Mouse (Mus musculus) CH12.LX (cell line): ENCODE data around the gene Mettl16. TPM values are rescaled to one million over a fixed set of nuclear protein-coding genes. Genes with fewer than 3 reads are reported as not detected.

Experiments
- DNase-seq: peaks from one replicate; pipeline ENCODE4 v3.0.0-alpha.2; 2013; ENCODE audit errors: extremely low read depth
- H3K27ac ChIP-seq: 2 replicates; pipeline ENCODE4 v1.5.1; 2012; ENCODE audit warnings: low read depth, mild to moderate bottlenecking, control low read depth, moderate library complexity; ENCODE audit not compliant: insufficient read depth
- H3K27me3 ChIP-seq: replicated peaks from 2 replicates; pipeline ENCODE3; 2012; ENCODE audit warnings: inconsistent platforms
- H3K36me3 ChIP-seq, 2 experiments: replicated peaks in 1 of 2; 2 replicates each; pipeline versions ENCODE3 to v1.6.1; 2012; ENCODE audit warnings: inconsistent platforms in 1 of 2, low read length in 1 of 2, mild to moderate bottlenecking in 1 of 2, mixed read lengths in 1 of 2, moderate library complexity in 1 of 2; ENCODE audit not compliant: control insufficient read depth in 1 of 2, insufficient read depth in 1 of 2
- H3K4me1 ChIP-seq, 2 experiments: 2 replicates each; pipeline ENCODE4 v1.6.1; 2012; ENCODE audit warnings: inconsistent platforms in 1 of 2, moderate library complexity in 1 of 2; ENCODE audit not compliant: insufficient read depth in 2 of 2, control insufficient read depth in 1 of 2
- H3K4me2 ChIP-seq: 2 replicates; pipeline ENCODE4 v1.6.1; 2012; ENCODE audit warnings: low read depth, mild to moderate bottlenecking, control low read depth; ENCODE audit not compliant: poor library complexity, insufficient read depth, severe bottlenecking
- H3K4me3 ChIP-seq, 3 experiments: fragments of 150-350 bp in 1 of 3; sonication (generic) in 1 of 3; replicated peaks in 1 of 3; 2 replicates each; pipeline versions ENCODE3 to v1.5.1; 2011 to 2012; ENCODE audit warnings: low read depth in 2 of 3, low read length in 2 of 3, mild to moderate bottlenecking in 2 of 3, moderate library complexity in 2 of 3, control low read depth in 1 of 3, improper control_type of control experiment in 1 of 3, inconsistent platforms in 1 of 3, mixed read lengths in 1 of 3; ENCODE audit not compliant: poor library complexity in 1 of 3
- H3K79me2 ChIP-seq: replicated peaks from 2 replicates; pipeline ENCODE4 v1.6.1; 2012; ENCODE audit warnings: mild to moderate bottlenecking, moderate library complexity; ENCODE audit not compliant: control insufficient read depth, poor library complexity, insufficient read depth, severe bottlenecking; ENCODE audit errors: extremely low read depth
- H3K9ac ChIP-seq: 2 replicates; pipeline ENCODE4 v1.6.1; 2012; ENCODE audit warnings: low read depth, mild to moderate bottlenecking, control low read depth, moderate library complexity; ENCODE audit not compliant: insufficient read depth
- H3K9me3 ChIP-seq: replicated peaks from 2 replicates; pipeline ENCODE3; 2012; ENCODE audit warnings: low read length, inconsistent platforms, mixed read lengths
- BHLHE40 ChIP-seq: IDR thresholded peaks from 2 replicates; pipeline ENCODE4 v1.6.1; 2011; ENCODE audit warnings: mild to moderate bottlenecking, low read depth, low read length, improper control_type of control experiment
- CHD1 ChIP-seq: IDR thresholded peaks from 2 replicates; pipeline ENCODE4 v1.6.1; 2012; ENCODE audit warnings: low read depth, low read length, improper control_type of control experiment, inconsistent platforms
- CHD2 ChIP-seq: IDR thresholded peaks from 2 replicates; pipeline ENCODE4 v1.6.1; 2011; ENCODE audit warnings: low read length, improper control_type of control experiment
- CTCF ChIP-seq, 2 experiments: IDR thresholded peaks in 1 of 2; conservative IDR thresholded peaks in 1 of 2; 2 replicates each; pipeline ENCODE4 v1.5.1; 2011 to 2012; ENCODE audit warnings: low read depth in 2 of 2, low read length in 2 of 2, improper control_type of control experiment in 1 of 2, inconsistent platforms in 1 of 2, mild to moderate bottlenecking in 1 of 2, moderate library complexity in 1 of 2
- E2F4 ChIP-seq: IDR thresholded peaks from 2 replicates; pipeline ENCODE4 v1.6.1; 2011; ENCODE audit warnings: low read depth, low read length, improper control_type of control experiment; ENCODE audit not compliant: insufficient replicate concordance
- ELF1 ChIP-seq: IDR thresholded peaks from 2 replicates; pipeline ENCODE4 v1.6.1; 2014; ENCODE audit warnings: low read depth, mild to moderate bottlenecking, inconsistent platforms, low read length, improper control_type of control experiment
- EP300 ChIP-seq: IDR thresholded peaks from 2 replicates; pipeline ENCODE4 v1.6.1; 2011; ENCODE audit warnings: low read length, improper control_type of control experiment
- ETS1 ChIP-seq: conservative IDR thresholded peaks from 2 replicates; pipeline ENCODE4 v1.6.1; 2012; ENCODE audit warnings: low read depth, mild to moderate bottlenecking, inconsistent platforms, low read length, improper control_type of control experiment, moderate library complexity
- GABPA ChIP-seq: IDR thresholded peaks from 2 replicates; pipeline ENCODE4 v1.6.1; 2012; ENCODE audit warnings: low read depth, low read length, improper control_type of control experiment, inconsistent platforms; ENCODE audit not compliant: insufficient replicate concordance
- HCFC1 ChIP-seq: IDR thresholded peaks from 2 replicates; pipeline ENCODE4 v1.6.1; 2012; ENCODE audit warnings: low read depth, mild to moderate bottlenecking, inconsistent platforms, low read length, improper control_type of control experiment
- IRF4 ChIP-seq: IDR thresholded peaks from 2 replicates; pipeline ENCODE4 v1.6.1; 2014; ENCODE audit warnings: low read depth, mild to moderate bottlenecking, inconsistent platforms, low read length, improper control_type of control experiment
- JUN ChIP-seq: IDR thresholded peaks from 2 replicates; pipeline ENCODE4 v1.6.1; 2011; ENCODE audit warnings: low read depth, mild to moderate bottlenecking, low read length, improper control_type of control experiment, moderate library complexity; ENCODE audit not compliant: insufficient read depth
- JUND ChIP-seq: conservative IDR thresholded peaks from 2 replicates; pipeline ENCODE4 v1.6.1; 2011; ENCODE audit warnings: low read depth, low read length, improper control_type of control experiment
- KAT2A ChIP-seq: IDR thresholded peaks from 2 replicates; pipeline ENCODE4 v1.6.1; 2012; ENCODE audit warnings: low read length, improper control_type of control experiment, inconsistent platforms; ENCODE audit not compliant: insufficient replicate concordance
- MAFK ChIP-seq: IDR thresholded peaks from 2 replicates; pipeline ENCODE4 v1.6.1; 2011; ENCODE audit warnings: low read length, improper control_type of control experiment; ENCODE audit not compliant: insufficient replicate concordance
- MAX ChIP-seq: IDR thresholded peaks from 2 replicates; pipeline ENCODE4 v1.6.1; 2011; ENCODE audit warnings: low read length, improper control_type of control experiment
- MAZ ChIP-seq: IDR thresholded peaks from 2 replicates; pipeline ENCODE4 v1.6.1; 2012; ENCODE audit warnings: low read depth, mild to moderate bottlenecking, inconsistent platforms, low read length, improper control_type of control experiment, moderate library complexity
- MEF2A ChIP-seq: IDR thresholded peaks from 2 replicates; pipeline ENCODE4 v1.6.1; 2014; ENCODE audit warnings: low read depth, mild to moderate bottlenecking, inconsistent platforms, low read length, improper control_type of control experiment, borderline replicate concordance
- MXI1 ChIP-seq: IDR thresholded peaks from 2 replicates; pipeline ENCODE4 v1.6.1; 2011; ENCODE audit warnings: mild to moderate bottlenecking, low read depth, low read length, improper control_type of control experiment
- MYC ChIP-seq: IDR thresholded peaks from 2 replicates; pipeline ENCODE4 v1.6.1; 2011; ENCODE audit warnings: low read depth, mild to moderate bottlenecking, improper control_type of control experiment, low read length
- NELFE ChIP-seq: IDR thresholded peaks from 2 replicates; pipeline ENCODE4 v1.6.1; 2011; ENCODE audit warnings: low read depth, low read length, improper control_type of control experiment
- NRF1 ChIP-seq: IDR thresholded peaks from 2 replicates; pipeline ENCODE4 v1.6.1; 2014; ENCODE audit warnings: low read depth, mild to moderate bottlenecking, inconsistent platforms, low read length, improper control_type of control experiment, moderate library complexity
- PAX5 ChIP-seq: IDR thresholded peaks from 2 replicates; pipeline ENCODE4 v1.6.1; 2012; ENCODE audit warnings: low read length, inconsistent platforms, mixed read lengths
- POLR2A ChIP-seq: IDR thresholded peaks from 2 replicates; pipeline ENCODE4 v1.6.1; 2011; ENCODE audit warnings: low read depth, mild to moderate bottlenecking, improper control_type of control experiment, low read length
- POLR2AphosphoS2 ChIP-seq: IDR thresholded peaks from 2 replicates; pipeline ENCODE4 v1.6.1; 2011; ENCODE audit warnings: low read depth, low read length, improper control_type of control experiment
- RAD21 ChIP-seq: IDR thresholded peaks from 2 replicates; pipeline ENCODE4 v1.6.1; 2011; ENCODE audit warnings: low read depth, mild to moderate bottlenecking, low read length, improper control_type of control experiment, moderate library complexity
- RCOR1 ChIP-seq: conservative IDR thresholded peaks from 2 replicates; pipeline ENCODE4 v1.6.1; 2012; ENCODE audit warnings: low read depth, mild to moderate bottlenecking, inconsistent platforms, low read length, improper control_type of control experiment
- SIN3A ChIP-seq: IDR thresholded peaks from 2 replicates; pipeline ENCODE4 v1.6.1; 2012; ENCODE audit warnings: low read length, improper control_type of control experiment, inconsistent platforms
- SMC3 ChIP-seq: IDR thresholded peaks from 2 replicates; pipeline ENCODE4 v1.6.1; 2011; ENCODE audit warnings: low read depth, low read length, improper control_type of control experiment
- TBP ChIP-seq: conservative IDR thresholded peaks from 2 replicates; pipeline ENCODE4 v1.6.1; 2011; ENCODE audit warnings: low read depth, low read length, improper control_type of control experiment
- TCF12 ChIP-seq: IDR thresholded peaks from 2 replicates; pipeline ENCODE4 v1.6.1; 2014; ENCODE audit warnings: low read depth, mild to moderate bottlenecking, inconsistent platforms, low read length, improper control_type of control experiment
- UBTF ChIP-seq: IDR thresholded peaks from 2 replicates; pipeline ENCODE4 v1.6.1; 2012; ENCODE audit warnings: low read depth, mild to moderate bottlenecking, inconsistent platforms, low read length, improper control_type of control experiment, moderate library complexity
- USF1 ChIP-seq: IDR thresholded peaks from 2 replicates; pipeline ENCODE4 v1.6.1; 2014; ENCODE audit warnings: low read depth, mild to moderate bottlenecking, inconsistent platforms, low read length, improper control_type of control experiment
- USF2 ChIP-seq: conservative IDR thresholded peaks from 2 replicates; pipeline ENCODE4 v1.6.1; 2011; ENCODE audit warnings: low read depth, low read length, improper control_type of control experiment
- ZC3H11A ChIP-seq: IDR thresholded peaks from 2 replicates; pipeline ENCODE4 v1.6.1; 2012; ENCODE audit warnings: low read depth, mild to moderate bottlenecking, inconsistent platforms, low read length, improper control_type of control experiment
- ZKSCAN1 ChIP-seq: IDR thresholded peaks from 2 replicates; pipeline ENCODE4 v1.6.1; 2012; ENCODE audit warnings: low read depth, inconsistent platforms, low read length, improper control_type of control experiment, borderline replicate concordance
- ZMIZ1 ChIP-seq: IDR thresholded peaks from 2 replicates; pipeline ENCODE4 v1.6.1; 2012; ENCODE audit warnings: low read depth, mild to moderate bottlenecking, inconsistent platforms, low read length, improper control_type of control experiment
- ZNF384 ChIP-seq: IDR thresholded peaks from 2 replicates; pipeline ENCODE4 v1.6.1; 2012; ENCODE audit warnings: low read depth, low read length, improper control_type of control experiment, inconsistent platforms
- dilution Hi-C: fragments of 300-500 bp; cut with MboI; formaldehyde crosslinking; loops from 2 replicates; pipeline ENCODE4 v1.14.3; 2020; ENCODE audit warnings: low sequenced_read_pairs; ENCODE audit not compliant: extremely low pct_unique_long_range_greater_than_20kb, extremely low pct_ligation_motif_present
- in situ Hi-C: fragments of 300-500 bp; cut with MboI; formaldehyde crosslinking; loops from 3 replicates; pipeline ENCODE4 v1.14.3; 2019; ENCODE audit warnings: low sequenced_read_pairs, low pct_ligation_motif_present, low pct_unique_long_range_greater_than_20kb, mixed read lengths
- polyA plus RNA-seq: library from polyadenylated mRNA; unstranded; fragments of >175 nt; gene quantifications from 2 replicates; pipeline ENCODE4 v1.2.1, GENCODE M21; 2012; ENCODE audit warnings: low read depth; ENCODE audit not compliant: insufficient read length
- total RNA-seq, 2 experiments: library from RNA; depleted of rRNA; stranded (reverse); fragments of 300-350 nt in 1 of 2; fragments of >200 nt in 1 of 2; gene quantifications; 2 replicates each; pipeline ENCODE4 v1.2.3; 2012 to 2014

The Mettl16 gene
- total and polyA plus RNA-seq, 3 experiments = 79.3 to 119 (median 80.0) TPM

DNA sequence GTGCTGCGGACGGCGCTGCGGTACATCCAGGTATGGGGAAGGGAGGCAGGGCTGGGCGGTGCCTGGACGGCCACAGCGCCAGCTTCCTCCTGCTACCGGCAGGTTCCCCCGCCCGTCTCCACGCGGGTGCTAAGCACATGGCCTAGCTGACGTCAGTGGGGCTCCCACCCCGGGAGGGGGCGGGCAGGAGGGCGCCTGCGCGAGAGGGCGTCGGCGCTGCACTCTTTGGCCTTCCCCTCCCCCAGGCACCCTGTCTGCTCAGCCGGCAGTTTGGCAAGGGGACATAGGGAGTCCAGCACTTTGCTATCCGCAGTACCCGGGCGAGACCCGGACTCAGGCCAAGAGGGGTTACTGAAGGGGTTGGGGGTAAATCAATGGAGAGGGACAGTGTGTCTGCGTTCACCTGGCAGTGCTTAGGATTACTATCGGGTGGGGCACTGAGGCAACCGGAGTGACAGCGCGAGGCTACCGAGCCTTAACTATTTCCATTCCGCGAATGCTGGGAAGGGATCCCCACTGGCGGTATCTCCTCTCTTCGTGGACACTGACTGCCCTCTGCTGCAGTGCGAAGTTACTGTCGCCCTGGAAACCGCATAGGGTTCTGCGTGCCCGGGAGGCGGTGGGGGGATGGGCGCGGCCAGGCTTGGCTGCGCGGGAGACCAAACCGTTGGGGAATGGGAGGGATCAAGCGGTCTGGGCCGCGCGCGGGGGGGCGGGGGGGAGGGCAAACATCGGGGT, 67.2 kb downstream of the Mettl16 start:
- H3K9me3 ChIP-seq = no peaks in the 10 kb centered on the region
- H3K79me2 ChIP-seq = peaks cover 7% of the 10 kb centered on the region
- peaks cover 22 to 63% of the 10 kb centered on the region in 2 experiments for H3K36me3 ChIP-seq
- peak overlapping the region; percentile 77 for H3K27ac ChIP-seq
- peaks cover 24 to 72% of the 10 kb centered on the region in 2 experiments for H3K4me1 ChIP-seq
- in situ Hi-C loops = loop anchor here (25.0 kb wide), 1 partner anchor 451 kb away; no protein-coding TSS in a partner anchor
- no peaks in the 10 kb centered on the region for H3K27me3 ChIP-seq
- H3K4me3 ChIP-seq = peak overlapping the region; percentile 57 to 64 (median 60)
- dilution Hi-C loops = no loop called here
- TF ChIP-seq ZMIZ1 (peak; percentile 27; the same call in 1 of the 2 replicates), NELFE (peak; percentile 66), USF2 (peak; percentile 41; the same call in 1 of the 2 replicates), SMC3 (peak; percentile 30), MAX (peak; percentile 99), BHLHE40 (peak; percentile 95), POLR2A (peak; percentile 66), MXI1 (peak; percentile 100), UBTF (no peak; the same call in 1 of the 2 replicates), TCF12 (peak; percentile 87), CTCF (conservative IDR thresholded peaks at IDR 0.05 in 1 of 2, IDR thresholded peaks at IDR 0.05 in 1 of 2; ENCODE audit: low read depth in 2 of 2, low read length in 2 of 2) (peak in 1 of 2 experiments; percentile 43; a peak in 2 of 4 replicates), ELF1 (peak; percentile 79), EP300 (no peak), TBP (no peak), JUND (peak; percentile 43; the same call in 1 of the 2 replicates), IRF4 (peak; percentile 74), MYC (peak; percentile 100), CHD1 (no peak), ZKSCAN1 (no peak), MAZ (peak; percentile 99), CHD2 (peak; percentile 82), E2F4 (no peak), KAT2A (0 out of 2 replicates have a peak, but pooled peaks have one; percentile 46), ZNF384 (no peak), HCFC1 (peak; percentile 55; the same call in 1 of the 2 replicates), RCOR1 (no peak), MAFK (no peak), PAX5 (no peak), ZC3H11A (no peak), ETS1 (peak; percentile 91), JUN (peak; percentile 55), RAD21 (peak; percentile 34), POLR2AphosphoS2 (no peak; the same call in 1 of the 2 replicates), GABPA (no peak), NRF1 (peak; percentile 90), SIN3A (peak; percentile 99), MEF2A (peak; percentile 83), USF1 (peak; percentile 76)
- H3K9ac ChIP-seq = peak overlapping the region; percentile 51
- peak overlapping the region; percentile 48 for H3K4me2 ChIP-seq
- peak; percentile 98 for DNase-seq
